Mouse (Mus musculus): ENCODE measurements around the gene Eci1. TPM values are rescaled to one million over a fixed set of nuclear protein-coding genes. Genes with fewer than 3 reads are reported as not detected.

The Eci1 gene
- polyA plus RNA-seq, 1 experiment, result 31.4 TPM

DNA sequence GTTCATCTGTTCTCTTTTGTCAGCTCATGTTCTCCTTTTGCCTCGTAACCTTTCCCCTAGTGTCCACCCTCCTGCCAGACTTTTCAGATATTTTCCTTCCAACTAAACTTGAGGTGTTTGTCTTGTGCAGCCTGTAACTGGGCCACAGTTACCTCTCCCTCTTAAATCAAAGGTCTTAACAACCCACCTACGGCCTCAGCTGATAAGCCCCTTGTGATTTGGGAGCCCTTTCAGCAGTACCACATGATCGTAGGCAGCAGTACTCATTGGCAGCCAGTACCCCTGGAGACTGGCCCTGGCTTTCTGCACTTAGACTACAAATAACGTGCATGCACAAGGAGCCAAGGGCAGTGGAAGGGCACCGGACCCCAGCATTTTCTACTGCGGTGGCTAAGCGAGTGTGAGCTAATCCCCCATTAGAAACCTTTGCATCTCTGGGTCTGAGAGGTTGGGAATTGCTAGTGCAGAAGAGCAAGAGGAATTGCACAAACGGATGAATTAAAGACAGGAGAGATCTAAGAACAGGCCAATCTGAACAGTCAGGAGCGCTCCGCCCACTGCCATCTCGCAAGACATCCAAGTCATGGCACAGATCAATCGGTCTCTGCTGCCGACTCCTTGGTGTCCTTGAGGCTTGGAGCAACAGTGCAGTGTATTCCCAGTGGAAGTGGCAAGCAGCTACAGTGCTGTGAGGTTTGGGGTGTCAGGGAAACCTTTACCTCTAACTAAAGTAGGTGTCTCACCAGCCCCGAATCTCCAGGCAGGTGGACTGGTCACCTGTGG is 3.0 kb downstream of the Eci1 start:
- TF ChIP-seq POLR2A (IDR thresholded peaks at IDR 0.05; ENCODE audit: low read depth, low read length), result no peak
- TF ChIP-seq CTCF (IDR thresholded peaks at IDR 0.05; ENCODE audit: borderline replicate concordance, insufficient read depth, low read length), result no peak
- Histone ChIP-seq H3K4me1 (ENCODE audit: control insufficient read depth, insufficient read depth, low read length) (no peaks in the 10 kb centered on the region), H3K4me3 (ENCODE audit: insufficient read depth, low read length) (no peak overlapping the region), H3K27ac (ENCODE audit: insufficient read depth, low read length) (no peak overlapping the region)

DNA sequence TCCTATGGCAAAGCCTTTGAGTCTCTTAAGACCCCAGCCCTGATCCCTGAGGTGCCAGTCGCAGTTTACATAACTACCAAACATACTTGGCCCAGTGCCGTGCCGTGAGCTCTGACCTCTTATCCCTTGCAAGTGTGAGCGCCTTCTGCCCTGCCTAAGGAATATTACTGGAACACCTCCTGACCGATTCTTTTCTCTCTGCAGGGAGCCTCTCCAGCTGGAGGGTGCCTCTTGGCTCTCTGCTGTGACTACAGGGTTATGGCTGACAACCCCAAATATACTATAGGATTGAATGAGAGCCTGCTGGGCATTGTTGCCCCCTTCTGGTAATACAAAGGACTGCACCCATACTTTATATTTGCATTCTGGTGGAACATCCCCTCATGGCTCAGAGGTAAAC is 10.6 kb downstream of the Eci1 start:
- Histone ChIP-seq H3K4me3 (ENCODE audit: insufficient read depth, low read length) (no peak overlapping the region), H3K27ac (ENCODE audit: insufficient read depth, low read length) (no peak overlapping the region), H3K4me1 (ENCODE audit: control insufficient read depth, insufficient read depth, low read length) (no peaks in the 10 kb centered on the region)
- TF ChIP-seq CTCF (IDR thresholded peaks at IDR 0.05; ENCODE audit: borderline replicate concordance, insufficient read depth, low read length) (no peak), POLR2A (IDR thresholded peaks at IDR 0.05; ENCODE audit: low read depth, low read length) (no peak)

DNA sequence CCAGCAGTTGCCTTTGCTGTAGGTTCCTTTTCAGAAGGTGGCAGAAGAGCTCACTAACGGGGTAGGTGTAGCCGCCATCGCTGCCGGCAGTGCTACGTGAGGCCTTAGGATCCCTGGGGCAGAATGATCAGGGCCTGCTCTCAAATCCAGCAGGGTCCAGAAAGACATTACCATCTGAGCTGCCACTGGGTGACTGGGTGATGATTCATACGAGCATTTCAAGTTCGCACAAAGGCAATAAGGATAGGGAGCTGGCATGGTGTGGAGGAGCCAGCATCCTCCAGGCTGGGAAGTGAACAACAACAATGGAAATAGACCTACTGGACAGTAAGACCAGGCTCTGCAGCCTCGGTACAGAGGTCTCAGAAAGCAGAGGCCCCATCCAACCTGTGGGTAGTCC is 13.9 kb downstream of the Eci1 start:
- H3K4me1 ChIP-seq (ENCODE audit: control insufficient read depth, insufficient read depth, low read length), result no peaks in the 10 kb centered on the region
- H3K4me3 ChIP-seq (ENCODE audit: insufficient read depth, low read length), result no peak overlapping the region
- no peak overlapping the region for H3K27ac ChIP-seq (ENCODE audit: insufficient read depth, low read length)
- TF ChIP-seq CTCF (IDR thresholded peaks at IDR 0.05; ENCODE audit: borderline replicate concordance, insufficient read depth, low read length), result no peak
- no peak for TF ChIP-seq POLR2A (IDR thresholded peaks at IDR 0.05; ENCODE audit: low read depth, low read length)

DNA sequence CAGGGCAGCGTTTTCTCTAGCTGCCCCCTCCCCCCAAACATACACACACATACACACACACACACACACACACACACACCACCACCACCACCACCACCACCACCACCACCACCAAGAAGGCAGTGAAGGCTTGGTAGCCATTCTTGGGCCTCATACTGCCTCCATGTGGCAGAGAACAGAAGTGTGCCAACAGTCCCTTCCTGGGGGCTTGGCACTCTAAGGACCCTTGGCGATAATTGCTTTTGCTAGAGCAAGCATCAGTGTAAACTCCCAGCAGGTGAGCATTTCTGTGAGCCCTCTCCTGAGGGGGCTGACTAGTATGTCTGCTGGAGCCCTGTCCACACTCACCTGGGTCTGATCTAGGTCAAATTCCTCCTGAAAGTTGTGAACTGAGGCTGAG is 14.7 kb downstream of the Eci1 start:
- Histone ChIP-seq H3K4me3 (ENCODE audit: insufficient read depth, low read length) (no peak overlapping the region), H3K27ac (ENCODE audit: insufficient read depth, low read length) (no peak overlapping the region), H3K4me1 (ENCODE audit: control insufficient read depth, insufficient read depth, low read length) (no peaks in the 10 kb centered on the region)
- no peak for TF ChIP-seq POLR2A (IDR thresholded peaks at IDR 0.05; ENCODE audit: low read depth, low read length)
- 0 out of 2 replicates have a peak, but pooled peaks have one; percentile 11 for TF ChIP-seq CTCF (IDR thresholded peaks at IDR 0.05; ENCODE audit: borderline replicate concordance, insufficient read depth, low read length)

DNA sequence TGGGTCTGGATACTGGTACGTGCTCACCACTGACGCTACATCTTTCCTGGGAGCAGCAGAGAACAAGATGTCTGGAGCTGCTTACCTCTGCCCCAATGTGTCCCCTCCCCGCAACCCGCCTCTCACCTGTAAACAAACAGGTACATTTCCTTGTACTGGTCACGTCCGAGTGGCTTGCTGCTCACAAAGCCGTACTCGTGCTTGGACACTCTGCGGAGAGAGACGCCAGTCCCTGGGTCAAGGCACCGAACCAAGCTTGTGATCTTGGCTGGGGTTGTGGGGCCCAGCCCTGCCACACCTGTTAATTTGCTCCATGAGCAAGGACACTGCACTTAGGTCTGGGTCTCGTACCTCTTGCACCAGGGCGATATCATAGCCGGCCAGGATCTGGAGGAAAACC is 15.7 kb downstream of the Eci1 start:
- H3K4me1 ChIP-seq (ENCODE audit: control insufficient read depth, insufficient read depth, low read length), result no peaks in the 10 kb centered on the region
- TF ChIP-seq CTCF (IDR thresholded peaks at IDR 0.05; ENCODE audit: borderline replicate concordance, insufficient read depth, low read length), result no peak
- no peak for TF ChIP-seq POLR2A (IDR thresholded peaks at IDR 0.05; ENCODE audit: low read depth, low read length)
- H3K4me3 ChIP-seq (ENCODE audit: insufficient read depth, low read length), result no peak overlapping the region
- H3K27ac ChIP-seq (ENCODE audit: insufficient read depth, low read length), result no peak overlapping the region

DNA sequence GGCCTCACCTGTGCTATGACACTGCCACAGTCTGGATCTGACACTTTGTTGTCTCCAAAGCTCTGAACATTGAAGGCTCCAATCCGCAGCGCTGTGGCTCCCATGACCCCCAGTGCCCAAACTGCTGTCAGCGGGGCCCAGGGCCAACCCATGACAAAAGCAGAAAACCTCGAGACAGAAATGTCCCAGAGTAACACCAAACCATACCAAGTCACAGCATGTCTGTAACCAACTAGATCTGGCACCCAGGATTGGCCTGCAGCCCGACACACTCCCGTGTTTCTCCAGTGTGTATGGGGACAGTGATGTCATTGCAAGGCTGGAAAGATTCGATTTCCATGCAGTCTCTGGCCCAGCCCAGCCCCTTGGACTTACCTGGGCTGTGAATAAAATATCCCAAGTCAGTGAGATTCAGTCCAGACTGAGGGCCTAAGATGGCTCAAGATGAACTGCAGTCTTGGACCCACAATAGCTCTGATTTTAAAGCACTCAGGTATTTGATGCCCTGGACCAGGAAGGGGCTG is 16.3 kb downstream of the Eci1 start, which contains the start of gene Dnase1l2:
Gene Dnase1l2, minus strand, starts transcription at position 474 of the 524 bp plus-strand sequence.
- Histone ChIP-seq H3K4me1 (ENCODE audit: control insufficient read depth, insufficient read depth, low read length) (no peaks in the 10 kb centered on the region), H3K27ac (ENCODE audit: insufficient read depth, low read length) (no peak within 1 kb of the TSS), H3K4me3 (ENCODE audit: insufficient read depth, low read length) (no peak within 1 kb of the TSS)
- TF ChIP-seq POLR2A (IDR thresholded peaks at IDR 0.05; ENCODE audit: low read depth, low read length) (no peak), CTCF (IDR thresholded peaks at IDR 0.05; ENCODE audit: borderline replicate concordance, insufficient read depth, low read length) (no peak)

DNA sequence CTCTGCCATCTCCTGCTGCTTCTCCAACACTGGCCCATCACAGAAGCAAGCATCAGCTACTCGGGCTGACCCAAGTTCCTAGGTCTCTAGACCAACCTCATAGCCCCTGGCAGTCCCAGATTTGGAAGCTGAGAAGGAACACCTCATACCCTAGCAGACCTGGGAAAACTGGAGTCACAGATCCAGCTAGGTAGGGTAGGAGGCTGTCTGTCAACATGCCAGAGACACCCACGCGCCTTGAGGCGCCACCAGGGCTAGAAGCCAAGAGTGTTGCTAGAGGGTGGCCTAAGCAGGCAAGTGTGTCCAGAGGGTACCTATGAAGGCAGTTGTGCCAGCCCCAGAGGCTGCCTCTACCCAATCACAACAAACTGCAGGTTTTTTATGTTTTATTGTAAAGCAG is 17.0 kb downstream of the Eci1 start:
- no peaks in the 10 kb centered on the region for H3K4me1 ChIP-seq (ENCODE audit: control insufficient read depth, insufficient read depth, low read length)
- TF ChIP-seq POLR2A (IDR thresholded peaks at IDR 0.05; ENCODE audit: low read depth, low read length) (no peak), CTCF (IDR thresholded peaks at IDR 0.05; ENCODE audit: borderline replicate concordance, insufficient read depth, low read length) (no peak)
- no peak overlapping the region for H3K27ac ChIP-seq (ENCODE audit: insufficient read depth, low read length)
- H3K4me3 ChIP-seq (ENCODE audit: insufficient read depth, low read length), result no peak overlapping the region

DNA sequence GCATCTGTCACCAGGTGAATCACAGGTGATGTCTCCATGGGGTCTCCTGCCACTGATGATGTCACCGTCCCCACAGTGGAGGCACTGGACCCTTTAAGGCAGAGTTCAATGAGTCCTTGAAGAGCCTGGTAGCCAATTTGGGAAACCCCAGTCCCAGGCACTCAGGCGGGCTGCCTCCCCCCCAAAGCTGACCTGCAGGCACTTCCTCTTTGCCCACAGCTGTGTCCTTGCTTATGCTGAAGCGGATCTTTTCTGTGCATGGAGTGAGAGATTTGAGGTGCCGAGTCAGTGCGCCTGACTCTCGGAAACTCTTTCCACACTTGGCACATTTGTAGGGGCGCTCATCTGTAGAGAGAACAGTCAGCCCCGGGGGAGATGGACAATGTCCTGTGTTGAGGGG is 20.1 kb downstream of the Eci1 start:
- H3K4me1 ChIP-seq (ENCODE audit: control insufficient read depth, insufficient read depth, low read length), result no peaks in the 10 kb centered on the region
- no peak for TF ChIP-seq POLR2A (IDR thresholded peaks at IDR 0.05; ENCODE audit: low read depth, low read length)
- no peak for TF ChIP-seq CTCF (IDR thresholded peaks at IDR 0.05; ENCODE audit: borderline replicate concordance, insufficient read depth, low read length)
- no peak overlapping the region for H3K4me3 ChIP-seq (ENCODE audit: insufficient read depth, low read length)
- no peak overlapping the region for H3K27ac ChIP-seq (ENCODE audit: insufficient read depth, low read length)

DNA sequence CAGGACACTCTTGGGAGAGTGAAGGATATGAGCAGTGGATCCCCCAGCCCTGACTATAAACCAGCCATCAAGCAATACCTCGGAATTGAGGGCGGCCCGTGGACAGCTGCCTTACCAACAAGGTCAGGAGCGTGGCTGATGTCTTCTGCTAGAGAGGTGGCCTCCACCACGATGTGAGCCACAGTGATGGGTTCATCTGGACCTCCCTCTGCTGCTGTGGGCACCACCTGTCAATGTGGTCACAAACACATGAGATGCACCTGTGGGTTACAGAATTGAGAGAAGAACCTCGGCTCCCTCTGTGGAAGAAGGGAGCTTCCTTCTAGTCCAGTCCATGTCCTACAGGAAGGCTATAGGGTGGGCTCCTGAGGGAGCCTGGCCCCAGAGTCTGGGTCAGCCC is 23.1 kb downstream of the Eci1 start:
- Histone ChIP-seq H3K4me3 (ENCODE audit: insufficient read depth, low read length) (no peak overlapping the region), H3K27ac (ENCODE audit: insufficient read depth, low read length) (no peak overlapping the region), H3K4me1 (ENCODE audit: control insufficient read depth, insufficient read depth, low read length) (no peaks in the 10 kb centered on the region; the same call in 1 of the 2 replicates)
- no peak for TF ChIP-seq POLR2A (IDR thresholded peaks at IDR 0.05; ENCODE audit: low read depth, low read length)
- TF ChIP-seq CTCF (IDR thresholded peaks at IDR 0.05; ENCODE audit: borderline replicate concordance, insufficient read depth, low read length), result no peak

DNA sequence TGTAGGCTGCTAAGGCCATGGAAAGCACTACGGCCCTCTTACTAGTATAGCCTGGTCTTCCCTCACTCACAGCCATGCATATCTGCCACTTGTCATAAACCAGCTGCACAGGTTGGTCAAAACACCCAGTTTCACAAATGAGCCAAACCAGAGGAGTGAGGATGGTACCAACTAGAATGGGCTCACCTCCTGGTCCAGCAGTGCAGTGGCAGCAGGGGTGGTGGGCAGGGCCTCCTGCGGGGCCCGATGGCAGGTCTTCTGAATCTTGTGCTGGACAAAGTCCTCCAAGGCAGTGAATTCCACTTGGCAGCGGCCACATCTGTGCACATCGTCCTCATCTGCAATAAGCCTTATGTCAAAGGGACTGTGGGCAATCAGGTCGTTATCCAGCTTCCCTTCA is 24.8 kb downstream of the Eci1 start:
- Histone ChIP-seq H3K4me1 (ENCODE audit: control insufficient read depth, insufficient read depth, low read length) (no peaks in the 10 kb centered on the region; the same call in 1 of the 2 replicates), H3K4me3 (ENCODE audit: insufficient read depth, low read length) (no peak overlapping the region), H3K27ac (ENCODE audit: insufficient read depth, low read length) (no peak overlapping the region)
- TF ChIP-seq POLR2A (IDR thresholded peaks at IDR 0.05; ENCODE audit: low read depth, low read length), result no peak

All from embryonic fibroblast, embryonic 13.5 days (primary cell).